Mouse (Mus musculus): Measurements from ENCODE around the gene Gm20388.

DNA sequence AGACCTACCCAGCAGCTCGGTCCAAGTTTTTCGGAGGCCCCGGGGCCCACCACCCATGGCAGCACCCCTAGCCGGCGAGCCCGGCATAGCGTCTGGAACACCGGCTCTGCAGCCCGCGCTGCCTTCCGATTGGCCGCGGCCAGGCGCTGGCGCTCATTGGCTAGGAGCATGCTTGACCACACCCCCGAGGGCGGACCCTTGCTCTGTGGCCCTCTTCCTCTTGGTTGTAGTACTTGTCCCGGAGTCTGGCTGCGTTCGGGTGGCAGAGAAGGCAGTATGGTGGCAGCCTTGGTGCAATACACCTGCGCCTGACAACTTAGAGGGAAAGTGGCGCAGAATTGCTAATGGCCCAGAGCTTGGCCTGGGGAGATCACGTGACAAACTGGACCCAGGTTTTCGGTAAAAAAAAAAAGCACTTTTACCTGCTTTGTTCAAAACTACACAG is 3407.8 kb downstream of the Gm20388 start, which contains the start of gene Fanca:
- no peak for TF ChIP-seq CTCF (IDR thresholded peaks at IDR 0.05; ENCODE audit: extremely low read depth, insufficient read depth, low read length)
- peak; percentile 63; the same call in 1 of the 2 replicates for TF ChIP-seq POLR2A (IDR thresholded peaks at IDR 0.05; ENCODE audit: extremely low read depth, insufficient read depth, low read length)

Data from cortical plate, adult 2 months (tissue).